Mouse (Mus musculus) stomach, embryonic 15.5 days (tissue): ENCODE results near the gene Tef. TPM values are rescaled to one million over a fixed set of nuclear protein-coding genes. Genes with fewer than 3 reads are reported as not detected.

Experiments used
- ATAC-seq: fragments of 200-750 bp; cut with Nextera tagmentation; 2 replicates; pipeline ENCODE4 v1.8.0; 2017; ENCODE audit warnings: low read depth, moderate number of reproducible peaks, moderate TSS enrichment; ENCODE audit not compliant: insufficient read depth, low FRiP score
- H3K27ac ChIP-seq: fragments of 300-500 bp; sonication (generic); 2 replicates; pipeline ENCODE4 v1.5.1; 2015; ENCODE audit warnings: mild to moderate bottlenecking, inconsistent platforms
- H3K27me3 ChIP-seq: fragments of 300-500 bp; sonication (generic); replicated peaks from 2 replicates; pipeline ENCODE4 v1.6.1; 2015; ENCODE audit warnings: inconsistent platforms
- H3K36me3 ChIP-seq: fragments of 300-500 bp; sonication (generic); 2 replicates; pipeline ENCODE4 v1.6.1; 2015; ENCODE audit warnings: inconsistent platforms
- H3K4me1 ChIP-seq: fragments of 300-500 bp; sonication (generic); 2 replicates; pipeline ENCODE4 v1.6.1; 2015; ENCODE audit warnings: inconsistent platforms
- H3K4me2 ChIP-seq: fragments of 300-500 bp; sonication (generic); 2 replicates; pipeline ENCODE4 v1.6.1; 2015; ENCODE audit warnings: mild to moderate bottlenecking, inconsistent platforms
- H3K4me3 ChIP-seq: fragments of 300-500 bp; sonication (generic); replicated peaks from 2 replicates; pipeline ENCODE4 v1.5.1; 2015; ENCODE audit warnings: inconsistent platforms
- H3K9ac ChIP-seq: fragments of 300-500 bp; sonication (generic); 2 replicates; pipeline ENCODE4 v1.6.1; 2015; ENCODE audit warnings: inconsistent platforms
- H3K9me3 ChIP-seq: fragments of 300-500 bp; sonication (generic); 2 replicates; pipeline ENCODE4 v1.6.1; 2016; ENCODE audit warnings: inconsistent platforms
- WGBS: fragments of 180-500 bp; shearing (Covaris S2); methylation state at CpG from one replicate; pipeline ENCODE4 v1.1.7; 2015; 5-methylcytosine and 5-hydroxymethylcytosine counted together
- polyA plus RNA-seq: library from polyadenylated mRNA; unstranded; fragments of >200 nt; fragmentation: Nextera tagmentation; extraction: Ambion mirVana; gene quantifications from 2 replicates; pipeline ENCODE4 v1.2.1, GENCODE M21; 2015

The Tef gene
- polyA plus RNA-seq, 1 experiment from 2014 or later: 24.1 TPM

- WGBS: 73% methylated on average over 20 of the region's 20 CpGs
- no peak overlapping the region for H3K4me3 ChIP-seq
- no peak overlapping the region for H3K4me2 ChIP-seq
- H3K36me3 ChIP-seq: peaks cover 50% of the 10 kb centered on the region
- H3K9ac ChIP-seq: no peak overlapping the region
- no peaks in the 10 kb centered on the region for H3K9me3 ChIP-seq
- no peak for ATAC-seq
- H3K4me1 ChIP-seq: no peaks in the 10 kb centered on the region
- no peaks in the 10 kb centered on the region for H3K27me3 ChIP-seq
- no peak overlapping the region for H3K27ac ChIP-seq
Observed at GRCm38 (mm10) chr15:81772431-81773120, 29.6 kb upstream of the Tef start.

- Histone ChIP-seq H3K27ac (no peak overlapping the region), H3K27me3 (no peaks in the 10 kb centered on the region), H3K9ac (no peak overlapping the region), H3K36me3 (peaks cover 62% of the 10 kb centered on the region), H3K4me1 (no peaks in the 10 kb centered on the region), H3K4me2 (no peak overlapping the region), H3K9me3 (no peaks in the 10 kb centered on the region), H3K4me3 (no peak overlapping the region)
- WGBS: 87% methylated on average over 15 of the region's 15 CpGs
- no peak for ATAC-seq
Observed at GRCm38 (mm10) chr15:81774505-81775171, 27.6 kb upstream of the Tef start.

- Histone ChIP-seq H3K27ac (no peak overlapping the region), H3K9me3 (no peaks in the 10 kb centered on the region), H3K27me3 (no peaks in the 10 kb centered on the region), H3K9ac (no peak overlapping the region), H3K36me3 (peaks cover 77% of the 10 kb centered on the region), H3K4me3 (no peak overlapping the region), H3K4me1 (no peaks in the 10 kb centered on the region), H3K4me2 (no peak overlapping the region)
- 84% methylated on average over 11 of the region's 11 CpGs for WGBS
- ATAC-seq: no peak
Observed at GRCm38 (mm10) chr15:81776631-81777422, 25.4 kb upstream of the Tef start.

GRCm38 (mm10) chr15:81781816-81782215, 20.4 kb upstream of the Tef start:
- no peak for ATAC-seq
- Histone ChIP-seq H3K9me3 (no peaks in the 10 kb centered on the region), H3K4me3 (no peak overlapping the region), H3K4me2 (no peak overlapping the region), H3K27me3 (no peaks in the 10 kb centered on the region), H3K27ac (no peak overlapping the region), H3K4me1 (no peaks in the 10 kb centered on the region), H3K9ac (no peak overlapping the region), H3K36me3 (peaks cover 80% of the 10 kb centered on the region)
- WGBS: 85% methylated on average over 7 of the region's 7 CpGs

GRCm38 (mm10) chr15:81784762-81785161, 17.5 kb upstream of the Tef start:
- no peak for ATAC-seq
- no peaks in the 10 kb centered on the region for H3K27me3 ChIP-seq
- no peaks in the 10 kb centered on the region for H3K4me1 ChIP-seq
- peaks cover 69% of the 10 kb centered on the region for H3K36me3 ChIP-seq
- no peaks in the 10 kb centered on the region for H3K9me3 ChIP-seq
- H3K4me2 ChIP-seq: no peak overlapping the region
- H3K4me3 ChIP-seq: no peak overlapping the region
- 62% methylated on average over 5 of the region's 5 CpGs for WGBS
- no peak overlapping the region for H3K9ac ChIP-seq
- no peak overlapping the region for H3K27ac ChIP-seq

GRCm38 (mm10) chr15:81785701-81786100, 16.5 kb upstream of the Tef start:
- Histone ChIP-seq H3K4me3 (no peak overlapping the region), H3K9ac (no peak overlapping the region), H3K27me3 (no peaks in the 10 kb centered on the region), H3K4me2 (no peak overlapping the region), H3K27ac (no peak overlapping the region), H3K9me3 (no peaks in the 10 kb centered on the region), H3K36me3 (peaks cover 59% of the 10 kb centered on the region), H3K4me1 (no peaks in the 10 kb centered on the region)
- WGBS: 95% methylated on average over 8 of the region's 8 CpGs
- no peak for ATAC-seq

- no peaks in the 10 kb centered on the region for H3K4me1 ChIP-seq
- H3K4me2 ChIP-seq: no peak overlapping the region
- no peak for ATAC-seq
- H3K27me3 ChIP-seq: no peaks in the 10 kb centered on the region
- no peak overlapping the region for H3K9ac ChIP-seq
- WGBS: 92% methylated on average over 13 of the region's 13 CpGs
- H3K9me3 ChIP-seq: no peaks in the 10 kb centered on the region
- H3K27ac ChIP-seq: no peak overlapping the region
- H3K36me3 ChIP-seq: peaks cover 50% of the 10 kb centered on the region
- no peak overlapping the region for H3K4me3 ChIP-seq
Observed at GRCm38 (mm10) chr15:81787525-81787924, 14.7 kb upstream of the Tef start.

- H3K9me3 ChIP-seq: no peaks in the 10 kb centered on the region
- H3K27ac ChIP-seq: no peak overlapping the region
- no peak overlapping the region for H3K4me3 ChIP-seq
- WGBS: 89% methylated on average over 9 of the region's 9 CpGs
- no peak for ATAC-seq
- no peaks in the 10 kb centered on the region for H3K4me1 ChIP-seq
- no peaks in the 10 kb centered on the region for H3K27me3 ChIP-seq
- peaks cover 34% of the 10 kb centered on the region for H3K36me3 ChIP-seq
- no peak overlapping the region for H3K4me2 ChIP-seq
- no peak overlapping the region for H3K9ac ChIP-seq
Observed at GRCm38 (mm10) chr15:81792444-81792843, 9.8 kb upstream of the Tef start.

- Histone ChIP-seq H3K9me3 (no peaks in the 10 kb centered on the region), H3K4me3 (no peak overlapping the region), H3K4me1 (no peaks in the 10 kb centered on the region), H3K36me3 (peaks cover 28% of the 10 kb centered on the region; the same call in 1 of the 2 replicates), H3K27ac (no peak overlapping the region), H3K4me2 (no peak overlapping the region), H3K9ac (no peak overlapping the region), H3K27me3 (no peaks in the 10 kb centered on the region)
- WGBS: 77% methylated on average over 3 of the region's 3 CpGs
- no peak for ATAC-seq
Observed at GRCm38 (mm10) chr15:81796228-81796627, 6.0 kb upstream of the Tef start.

- Histone ChIP-seq H3K27me3 (no peaks in the 10 kb centered on the region), H3K4me1 (peaks cover 9% of the 10 kb centered on the region), H3K9ac (no peak overlapping the region), H3K9me3 (no peaks in the 10 kb centered on the region), H3K27ac (no peak overlapping the region), H3K36me3 (peaks cover 16% of the 10 kb centered on the region; the same call in 1 of the 2 replicates), H3K4me3 (no peak overlapping the region), H3K4me2 (no peak overlapping the region)
- ATAC-seq: no peak
- WGBS: 86% methylated on average over 6 of the region's 6 CpGs
Observed at GRCm38 (mm10) chr15:81797861-81798260, 4.4 kb upstream of the Tef start.

- 89% methylated on average over 4 of the region's 4 CpGs for WGBS
- no peak overlapping the region for H3K9ac ChIP-seq
- H3K4me1 ChIP-seq: peaks cover 14% of the 10 kb centered on the region
- no peak overlapping the region for H3K27ac ChIP-seq
- H3K9me3 ChIP-seq: no peaks in the 10 kb centered on the region
- H3K27me3 ChIP-seq: no peaks in the 10 kb centered on the region
- ATAC-seq: no peak
- H3K36me3 ChIP-seq: peaks cover 11% of the 10 kb centered on the region; the same call in 1 of the 2 replicates
- no peak overlapping the region for H3K4me2 ChIP-seq
- H3K4me3 ChIP-seq: no peak overlapping the region
Observed at GRCm38 (mm10) chr15:81798421-81798820, 3.8 kb upstream of the Tef start.

GRCm38 (mm10) chr15:81800391-81800790, 1.8 kb upstream of the Tef start:
- 67% methylated on average over 3 of the region's 3 CpGs for WGBS
- Histone ChIP-seq H3K27me3 (no peaks in the 10 kb centered on the region), H3K4me1 (peaks cover 28% of the 10 kb centered on the region), H3K4me2 (no peak overlapping the region), H3K9ac (no peak overlapping the region), H3K9me3 (no peaks in the 10 kb centered on the region), H3K36me3 (no peaks in the 10 kb centered on the region), H3K4me3 (no peak overlapping the region), H3K27ac (no peak overlapping the region)
- ATAC-seq: no peak
